Mouse (Mus musculus) c-Kit-negative CD71-positive TER-119-positive erythroid progenitor cells, embryonic 14.5 days (primary cell): Measurements from ENCODE around the gene Cenpf.

Source experiments
- DNase-seq: peaks from one replicate; pipeline ENCODE4 v3.0.0-alpha.2; 2013; ENCODE audit warnings: low read depth, low spot score

Cenpf gene

DNA sequence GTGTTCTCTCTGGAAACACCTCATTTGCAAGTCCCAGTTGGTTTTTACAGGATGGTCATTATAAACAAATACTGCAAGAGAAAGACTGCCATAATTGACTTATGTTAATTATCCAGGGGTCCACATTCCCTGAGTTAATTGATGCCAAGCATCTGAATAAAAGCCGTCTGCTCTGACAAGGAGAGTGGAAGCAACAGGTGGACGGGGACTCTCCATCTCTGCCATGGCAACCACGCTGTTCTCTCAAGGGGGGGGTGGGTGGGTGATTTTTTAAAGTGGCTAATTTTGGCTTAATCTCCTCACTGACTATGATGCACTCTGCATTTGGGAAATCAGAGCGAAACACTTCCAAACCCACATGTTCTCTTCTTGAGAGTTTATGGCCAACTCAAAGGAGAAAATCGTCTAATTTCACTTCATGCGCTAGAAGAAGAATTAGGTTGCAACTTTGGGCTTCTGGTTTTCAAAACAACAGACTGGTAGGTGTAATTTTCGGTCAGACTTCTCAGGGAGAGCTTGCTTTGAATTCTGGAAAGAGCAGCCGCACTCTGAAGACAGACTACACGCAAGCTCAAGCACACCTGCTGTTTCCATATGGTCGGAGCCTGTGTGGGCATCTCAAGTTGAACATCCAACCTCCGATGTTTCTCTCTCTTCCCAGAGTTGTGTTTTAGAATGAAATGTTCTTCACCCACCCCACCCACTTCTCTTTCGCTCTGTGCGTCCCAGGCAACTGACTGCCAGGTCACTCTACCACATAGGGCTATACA lies 55.8 kb downstream of the Cenpf start:
- DNase-seq = no peak

DNA sequence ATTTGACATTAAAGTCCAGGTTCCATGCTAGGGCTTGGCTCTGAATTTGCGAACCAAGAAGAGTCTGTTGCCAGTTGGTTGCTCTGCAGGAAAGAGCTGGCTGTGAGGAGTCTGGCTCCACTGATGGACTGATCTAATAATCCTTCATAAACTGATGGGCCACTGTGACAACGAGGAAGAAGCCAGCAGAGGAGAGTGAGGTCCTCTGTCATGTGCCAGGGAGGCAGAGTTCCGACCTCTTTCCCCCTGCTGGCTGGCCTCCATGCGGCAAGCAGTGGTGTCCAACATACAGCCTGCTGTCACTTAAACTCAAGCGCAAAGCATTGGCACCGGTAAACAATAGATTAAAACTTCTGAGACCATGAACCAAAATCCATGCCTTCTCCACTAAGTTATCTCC lies 57.9 kb downstream of the Cenpf start:
- no peak for DNase-seq

DNA sequence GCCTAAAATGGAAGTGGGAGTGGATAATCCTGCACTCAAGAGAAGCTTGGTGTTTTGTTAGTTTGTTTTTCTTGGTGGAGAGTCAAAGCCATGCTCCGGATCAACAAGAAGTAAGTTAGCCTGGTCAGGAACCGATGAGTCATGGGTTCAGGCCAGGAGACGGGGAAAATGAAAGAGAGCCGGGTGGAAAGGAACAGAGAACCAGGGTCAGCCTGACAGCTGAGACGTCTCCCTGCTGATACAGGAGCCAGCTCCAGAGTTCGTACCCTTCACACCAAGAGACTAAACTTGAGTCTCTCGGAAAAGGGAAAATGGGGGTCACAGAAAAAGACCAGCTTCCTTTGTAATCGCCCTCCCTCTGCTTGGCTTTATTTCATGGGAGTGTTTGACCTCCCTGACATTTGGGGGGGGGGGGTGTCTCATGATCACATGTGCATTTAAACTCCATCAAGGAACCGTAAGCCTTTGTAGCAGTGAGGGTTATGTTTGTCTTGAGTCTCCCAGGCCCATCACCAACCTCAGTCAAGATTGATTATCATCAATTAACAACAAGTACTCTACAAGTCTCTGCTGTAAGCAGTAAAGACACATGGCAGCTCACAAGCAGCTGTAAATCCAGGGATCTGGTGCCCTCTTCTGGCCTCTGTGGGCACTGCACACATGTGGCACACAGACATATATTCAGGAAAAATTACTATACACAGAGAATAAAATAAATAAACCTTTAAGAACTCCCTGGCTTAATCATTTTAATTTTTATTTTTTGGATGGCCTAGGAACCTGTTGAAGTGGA lies 59.7 kb downstream of the Cenpf start:
- peak; percentile 2 for DNase-seq

DNA sequence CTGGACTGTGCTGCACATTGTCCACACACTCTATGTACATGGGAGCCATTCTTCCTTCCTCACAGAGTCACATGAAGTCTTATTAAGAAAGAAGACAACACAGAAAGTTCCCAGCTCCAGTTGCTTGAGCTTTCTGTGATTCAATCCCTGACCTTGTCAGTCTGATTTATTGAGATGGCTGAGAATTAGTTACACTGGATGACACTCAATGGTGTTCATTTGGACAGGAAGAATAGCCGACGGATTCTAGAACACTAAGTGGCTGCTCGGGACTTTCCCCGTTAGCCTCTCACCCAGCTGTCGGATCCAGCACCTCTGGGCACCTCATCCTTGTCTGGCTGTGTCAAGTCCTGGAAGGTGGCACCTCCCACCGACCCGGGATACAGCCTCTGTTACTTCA lies 63.1 kb downstream of the Cenpf start:
- no peak for DNase-seq

DNA sequence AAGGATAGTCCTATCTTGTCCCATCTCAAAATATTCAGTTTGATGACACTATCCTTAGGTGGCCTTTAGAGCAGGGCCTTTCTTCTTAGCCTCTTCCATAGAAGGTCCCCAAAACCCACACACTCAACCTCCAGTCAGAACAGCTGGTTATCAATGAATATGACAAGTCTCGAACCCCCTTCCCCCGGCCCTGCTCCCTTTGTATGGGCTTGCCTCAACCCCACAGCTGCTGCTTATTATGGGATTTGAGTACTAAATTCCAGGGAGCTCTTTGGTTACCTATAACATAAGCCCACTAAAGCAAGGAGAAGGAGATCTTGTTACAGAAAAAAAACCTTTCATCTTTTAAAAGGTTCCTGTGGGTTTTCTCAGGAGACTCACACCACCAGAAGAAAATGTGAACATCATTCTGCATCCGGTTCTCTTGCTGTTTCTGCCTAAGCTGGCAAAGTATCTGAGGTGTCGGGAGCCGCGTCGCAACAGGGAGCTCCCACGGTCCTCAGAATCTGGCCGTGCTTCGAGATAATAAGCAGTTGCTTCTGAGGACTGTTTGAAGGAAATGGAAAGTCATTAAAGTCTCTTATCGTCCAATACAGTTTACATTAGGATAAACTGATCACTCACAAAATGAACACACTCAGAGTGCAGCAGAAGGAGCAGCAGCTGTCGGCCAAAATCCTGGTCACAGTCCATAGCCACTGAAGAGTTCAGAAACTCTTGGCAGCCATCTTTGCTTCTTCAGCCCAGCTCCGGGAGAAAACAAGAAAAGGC lies 68.7 kb downstream of the Cenpf start:
- DNase-seq = no peak

DNA sequence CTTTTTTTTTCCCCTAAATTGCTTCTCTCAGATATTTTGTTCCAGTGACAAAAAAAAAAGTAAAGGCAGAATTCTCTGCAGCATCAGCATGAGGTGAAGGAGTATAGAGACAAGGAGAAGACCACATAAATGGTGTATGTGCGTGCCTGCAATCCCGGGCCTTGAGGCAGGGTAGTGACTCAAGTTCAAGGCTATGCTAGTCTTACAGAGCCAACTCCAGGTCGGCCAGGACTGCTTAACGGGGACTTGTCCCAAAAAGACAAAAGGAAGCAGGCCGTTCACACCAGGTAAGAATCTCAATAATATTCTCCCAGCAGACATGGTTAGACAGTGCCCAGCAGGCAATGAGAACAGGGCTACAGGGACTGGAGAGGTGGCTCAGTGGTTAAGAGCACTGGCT lies 70.5 kb downstream of the Cenpf start:
- DNase-seq = no peak

DNA sequence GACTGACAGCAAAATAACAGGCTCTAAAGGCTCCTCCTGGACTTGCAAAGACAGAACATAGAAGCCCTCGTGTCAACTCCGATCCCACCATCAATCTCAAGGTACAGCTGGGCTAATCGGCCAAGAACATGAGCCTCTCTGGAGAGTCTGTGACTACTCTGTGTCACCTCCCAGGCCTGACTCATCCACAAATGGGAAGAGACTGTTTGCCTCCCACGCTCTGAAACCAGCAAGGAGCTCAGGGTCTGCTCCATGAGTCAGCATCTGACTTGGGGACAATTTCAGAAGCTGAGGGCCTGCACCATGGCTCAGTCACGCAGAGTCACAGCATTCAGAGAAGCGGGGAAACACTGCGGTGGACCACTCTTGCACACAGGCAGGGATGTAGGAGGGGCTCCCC lies 72.6 kb downstream of the Cenpf start:
- DNase-seq = no peak

DNA sequence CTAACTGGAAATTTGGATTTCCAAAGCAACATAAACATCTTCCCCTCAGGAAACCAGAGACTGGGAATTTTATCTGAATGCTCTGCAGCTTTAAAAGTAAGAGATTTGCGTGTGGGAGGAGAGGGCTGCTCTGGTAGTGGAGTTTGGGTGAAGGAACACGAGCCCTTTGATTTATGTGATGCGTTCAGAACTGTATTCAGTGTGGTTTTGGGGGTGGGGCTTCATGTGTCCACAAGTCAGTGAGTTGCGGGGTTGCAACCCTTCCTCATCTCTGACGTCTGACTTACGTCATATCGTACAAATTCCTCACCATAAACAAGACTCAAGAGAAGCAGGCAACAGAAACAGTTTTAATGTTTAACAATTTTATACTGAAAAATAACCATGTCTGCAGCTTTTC lies 74.8 kb downstream of the Cenpf start:
- no peak for DNase-seq

DNA sequence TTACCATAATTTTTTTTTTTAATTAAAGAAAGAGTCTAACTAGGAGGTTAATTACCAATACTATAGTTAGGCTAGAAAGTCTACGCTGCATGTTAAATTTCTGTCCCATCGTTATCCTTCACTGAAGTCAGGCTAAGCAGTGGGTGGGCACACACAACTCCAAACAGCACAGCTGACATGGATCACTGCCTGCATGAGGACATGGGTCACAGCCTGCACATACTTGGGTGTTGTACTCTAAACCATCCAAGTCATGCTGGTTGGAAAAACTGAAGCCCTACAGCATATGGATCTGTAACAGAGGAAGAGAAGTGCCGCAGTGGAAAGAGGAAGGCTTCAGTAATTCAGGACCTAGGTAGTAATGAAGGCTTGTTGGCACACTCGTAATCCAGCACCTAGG lies 76.1 kb downstream of the Cenpf start:
- DNase-seq = no peak

DNA sequence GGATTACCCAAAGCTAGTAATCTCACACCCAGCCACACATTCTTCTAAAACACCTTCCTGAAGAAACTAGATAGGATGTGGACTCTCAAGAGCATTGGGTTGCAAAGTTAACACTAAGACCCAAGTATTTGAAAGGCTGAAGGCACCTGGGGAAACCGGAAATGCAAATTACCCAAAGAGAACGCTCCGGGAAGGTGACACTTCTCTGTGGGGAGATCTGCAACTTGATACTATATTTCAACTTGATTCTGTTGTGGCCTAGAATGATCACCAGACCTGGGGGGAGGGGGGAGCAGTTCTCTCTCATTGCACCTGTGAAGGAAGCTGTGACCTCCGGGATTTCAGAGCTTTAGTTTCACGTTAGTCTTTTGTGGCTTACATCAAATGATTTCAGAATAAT lies 79.2 kb downstream of the Cenpf start:
- DNase-seq = no peak

DNA sequence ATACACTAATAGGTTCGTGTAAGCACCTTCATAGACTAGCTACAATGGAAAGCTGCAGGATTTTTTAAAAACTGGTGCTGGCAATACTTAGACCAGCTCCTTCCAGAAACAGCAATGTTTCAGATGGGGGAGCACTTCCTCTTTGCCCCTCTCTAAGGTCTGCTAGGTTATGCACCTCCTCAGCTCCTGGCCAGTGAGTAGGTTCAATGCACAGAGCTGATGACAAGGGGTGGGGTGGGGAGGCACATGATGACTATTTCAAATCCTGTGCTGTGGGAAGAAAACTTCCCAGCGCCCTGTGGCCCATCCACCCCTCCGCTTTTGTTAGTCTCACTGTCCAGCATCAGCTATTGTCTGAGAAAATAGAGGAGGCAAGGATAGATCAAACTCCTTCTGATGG lies 79.8 kb downstream of the Cenpf start:
- no peak for DNase-seq

DNA sequence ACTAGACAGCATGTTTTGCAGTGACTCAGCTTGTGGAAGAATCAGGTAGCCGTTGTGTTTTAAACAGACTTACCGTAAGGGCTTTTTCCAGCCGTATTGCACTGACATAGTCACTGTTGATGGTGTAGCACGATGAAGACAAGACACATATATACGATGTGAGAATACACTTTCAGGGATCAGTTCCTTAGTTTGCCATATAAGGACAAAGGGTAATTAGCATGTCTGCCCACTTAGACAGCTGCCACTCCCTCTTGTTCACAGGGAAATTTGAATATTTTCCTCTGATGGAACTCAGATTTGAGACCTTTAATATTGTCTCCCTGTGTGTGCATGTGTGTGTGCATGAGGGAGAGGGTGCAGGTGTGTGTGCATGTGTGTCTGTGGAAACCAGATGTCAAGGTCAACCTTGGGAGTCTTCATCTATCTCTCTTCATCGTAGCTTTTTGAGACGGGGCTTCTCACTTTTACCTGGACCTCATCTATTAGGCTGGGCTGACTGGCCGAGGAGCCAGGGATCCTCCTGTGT lies 82.2 kb downstream of the Cenpf start:
- DNase-seq = no peak

DNA sequence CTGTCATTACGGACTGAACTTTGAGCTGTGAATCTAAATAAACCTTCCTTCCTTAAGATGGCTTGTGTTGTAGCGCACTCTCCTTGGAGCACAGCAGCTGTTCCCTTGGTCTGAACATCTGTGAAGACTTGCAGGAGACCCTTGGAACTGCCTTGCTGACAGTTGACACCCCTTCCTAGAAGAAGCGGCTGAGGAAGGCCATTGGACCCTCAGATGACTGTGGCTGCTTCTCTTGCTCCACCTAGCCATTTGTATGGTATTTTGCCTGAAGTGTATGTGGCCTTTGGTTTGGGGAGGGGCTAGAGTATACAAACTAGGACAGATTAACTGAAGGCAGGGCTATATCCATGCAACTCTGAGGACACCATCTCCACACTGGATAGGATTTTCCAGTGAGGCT lies 90.8 kb downstream of the Cenpf start:
- DNase-seq = no peak
